Mouse (Mus musculus): Measurements from ENCODE around the gene Acsl3. TPM values are rescaled to one million over a fixed set of nuclear protein-coding genes. Genes with fewer than 3 reads are reported as not detected.

Acsl3 gene
- total RNA-seq, 1 experiment = 76.4 TPM

DNA sequence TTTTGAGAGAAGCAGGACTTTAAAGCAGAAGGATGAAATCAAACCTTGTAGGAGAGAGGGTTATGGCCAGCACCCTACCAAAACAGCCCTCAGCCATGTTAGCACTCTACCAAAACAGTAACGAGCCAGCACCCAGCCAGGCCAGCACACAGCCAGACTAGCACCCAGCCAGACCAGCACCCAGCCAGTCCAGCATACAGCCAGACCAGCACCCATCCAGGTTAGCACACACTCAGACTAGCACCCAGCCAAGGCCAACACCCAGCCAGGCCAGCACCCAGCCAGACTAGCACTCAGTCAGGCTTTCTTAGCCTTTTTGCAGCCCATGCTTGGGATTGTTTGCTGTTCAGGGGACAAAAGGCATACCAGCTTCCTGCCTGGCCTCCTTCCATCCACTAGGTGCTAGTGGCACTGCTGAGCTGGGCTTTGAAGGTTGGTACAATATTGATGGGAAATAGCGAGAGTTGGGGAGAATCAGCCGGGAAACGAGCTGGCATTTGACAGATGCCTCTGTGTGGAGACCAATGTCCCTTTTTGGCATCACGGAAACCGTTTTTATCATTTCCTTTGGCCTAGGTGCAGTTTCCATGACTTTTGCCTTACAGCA, 68.1 kb downstream of the Acsl3 start:
- Histone ChIP-seq H3K27ac (ENCODE audit: insufficient read depth, low read depth, low read length, poor library complexity, severe bottlenecking) (no peak overlapping the region), H3K36me3 (ENCODE audit: control insufficient read depth, insufficient read depth, low read length, poor library complexity, severe bottlenecking) (no peaks in the 10 kb centered on the region), H3K4me3 (ENCODE audit: insufficient read depth in 1 of 2, low read depth in 1 of 2, low read length in 2 of 2, poor library complexity in 1 of 2, severe bottlenecking in 1 of 2) (no peak overlapping the region), H3K9ac (ENCODE audit: insufficient read depth, low read depth, low read length, poor library complexity, severe bottlenecking) (no peak overlapping the region), H3K9me3 (ENCODE audit: control insufficient read depth, insufficient read depth, low read depth, low read length) (no peaks in the 10 kb centered on the region), H3K4me1 (ENCODE audit: control insufficient read depth in 2 of 2, insufficient read depth in 2 of 2, low read length in 2 of 2, poor library complexity in 1 of 2) (peaks cover 0 to 4% of the 10 kb centered on the region in 2 experiments; a peak in 1 of 4 replicates)
- DNase-seq (ENCODE audit: low read depth, low spot score) = no peak
- TF ChIP-seq ZNF384 (IDR thresholded peaks at IDR 0.05; ENCODE audit: low read depth, low read length) (no peak), MAFK (IDR thresholded peaks at IDR 0.05; ENCODE audit: insufficient read depth, low read depth, low read length) (no peak), ZC3H11A (IDR thresholded peaks at IDR 0.05; ENCODE audit: borderline replicate concordance, low read depth, low read length) (no peak), CHD2 (IDR thresholded peaks at IDR 0.05; ENCODE audit: low read depth, low read length) (no peak), HCFC1 (IDR thresholded peaks at IDR 0.05; ENCODE audit: borderline replicate concordance, insufficient read depth, low read length) (no peak)
- in situ Hi-C loops (cut with MboI; ENCODE audit: low sequenced_read_pairs in 2 of 2, unreplicated experiment in 2 of 2) = loop anchor here in 1 of 2 experiments (25.0 kb wide), 1 partner anchor 962 kb away; no protein-coding TSS in a partner anchor

- DNase-seq (ENCODE audit: low read depth, low spot score) = no peak
- no peak overlapping the region for H3K9ac ChIP-seq (ENCODE audit: insufficient read depth, low read depth, low read length, poor library complexity, severe bottlenecking)
- in situ Hi-C loops (cut with MboI; ENCODE audit: low sequenced_read_pairs in 2 of 2, unreplicated experiment in 2 of 2) = loop anchor here in 1 of 2 experiments (25.0 kb wide), 1 partner anchor 957 kb away; no protein-coding TSS in a partner anchor
- H3K36me3 ChIP-seq (ENCODE audit: control insufficient read depth, insufficient read depth, low read length, poor library complexity, severe bottlenecking) = no peaks in the 10 kb centered on the region
- H3K27ac ChIP-seq (ENCODE audit: insufficient read depth, low read depth, low read length, poor library complexity, severe bottlenecking) = no peak overlapping the region
- H3K4me3 ChIP-seq (ENCODE audit: insufficient read depth in 1 of 2, low read depth in 1 of 2, low read length in 2 of 2, poor library complexity in 1 of 2, severe bottlenecking in 1 of 2) = no peak overlapping the region
- H3K4me1 ChIP-seq (ENCODE audit: control insufficient read depth in 2 of 2, insufficient read depth in 2 of 2, low read length in 2 of 2, poor library complexity in 1 of 2) = 0 out of 4 replicates have a peak, but pooled peaks cover 0 to 2% of the 10 kb centered on the region in 2 experiments
- TF ChIP-seq ZNF384 (IDR thresholded peaks at IDR 0.05; ENCODE audit: low read depth, low read length) (no peak), MAFK (IDR thresholded peaks at IDR 0.05; ENCODE audit: insufficient read depth, low read depth, low read length) (no peak), HCFC1 (IDR thresholded peaks at IDR 0.05; ENCODE audit: borderline replicate concordance, insufficient read depth, low read length) (no peak), ZC3H11A (IDR thresholded peaks at IDR 0.05; ENCODE audit: borderline replicate concordance, low read depth, low read length) (no peak), CHD2 (IDR thresholded peaks at IDR 0.05; ENCODE audit: low read depth, low read length) (no peak)
- H3K9me3 ChIP-seq (ENCODE audit: control insufficient read depth, insufficient read depth, low read depth, low read length) = no peaks in the 10 kb centered on the region
Measured at GRCm38 (mm10) chr1:78730114-78730720, 72.6 kb downstream of the Acsl3 start.

GRCm38 (mm10) chr1:78732290-78732689, 74.7 kb downstream of the Acsl3 start:
- in situ Hi-C loops (cut with MboI; ENCODE audit: low sequenced_read_pairs in 2 of 2, unreplicated experiment in 2 of 2) = loop anchor here in 1 of 2 experiments (25.0 kb wide), 1 partner anchor 955 kb away; no protein-coding TSS in a partner anchor
- H3K4me3 ChIP-seq (ENCODE audit: insufficient read depth in 1 of 2, low read depth in 1 of 2, low read length in 2 of 2, poor library complexity in 1 of 2, severe bottlenecking in 1 of 2) = no peak overlapping the region
- H3K36me3 ChIP-seq (ENCODE audit: control insufficient read depth, insufficient read depth, low read length, poor library complexity, severe bottlenecking) = no peaks in the 10 kb centered on the region
- 0 out of 4 replicates have a peak, but pooled peaks cover 0 to 2% of the 10 kb centered on the region in 2 experiments for H3K4me1 ChIP-seq (ENCODE audit: control insufficient read depth in 2 of 2, insufficient read depth in 2 of 2, low read length in 2 of 2, poor library complexity in 1 of 2)
- H3K9me3 ChIP-seq (ENCODE audit: control insufficient read depth, insufficient read depth, low read depth, low read length) = no peaks in the 10 kb centered on the region
- no peak overlapping the region for H3K27ac ChIP-seq (ENCODE audit: insufficient read depth, low read depth, low read length, poor library complexity, severe bottlenecking)
- H3K9ac ChIP-seq (ENCODE audit: insufficient read depth, low read depth, low read length, poor library complexity, severe bottlenecking) = no peak overlapping the region
- no peak for TF ChIP-seq HCFC1 (IDR thresholded peaks at IDR 0.05; ENCODE audit: borderline replicate concordance, insufficient read depth, low read length)
- TF ChIP-seq ZC3H11A (IDR thresholded peaks at IDR 0.05; ENCODE audit: borderline replicate concordance, low read depth, low read length) = no peak
- no peak for TF ChIP-seq ZNF384 (IDR thresholded peaks at IDR 0.05; ENCODE audit: low read depth, low read length)
- TF ChIP-seq MAFK (IDR thresholded peaks at IDR 0.05; ENCODE audit: insufficient read depth, low read depth, low read length) = no peak
- TF ChIP-seq CHD2 (IDR thresholded peaks at IDR 0.05; ENCODE audit: low read depth, low read length) = no peak
- DNase-seq (ENCODE audit: low read depth, low spot score) = no peak

DNA sequence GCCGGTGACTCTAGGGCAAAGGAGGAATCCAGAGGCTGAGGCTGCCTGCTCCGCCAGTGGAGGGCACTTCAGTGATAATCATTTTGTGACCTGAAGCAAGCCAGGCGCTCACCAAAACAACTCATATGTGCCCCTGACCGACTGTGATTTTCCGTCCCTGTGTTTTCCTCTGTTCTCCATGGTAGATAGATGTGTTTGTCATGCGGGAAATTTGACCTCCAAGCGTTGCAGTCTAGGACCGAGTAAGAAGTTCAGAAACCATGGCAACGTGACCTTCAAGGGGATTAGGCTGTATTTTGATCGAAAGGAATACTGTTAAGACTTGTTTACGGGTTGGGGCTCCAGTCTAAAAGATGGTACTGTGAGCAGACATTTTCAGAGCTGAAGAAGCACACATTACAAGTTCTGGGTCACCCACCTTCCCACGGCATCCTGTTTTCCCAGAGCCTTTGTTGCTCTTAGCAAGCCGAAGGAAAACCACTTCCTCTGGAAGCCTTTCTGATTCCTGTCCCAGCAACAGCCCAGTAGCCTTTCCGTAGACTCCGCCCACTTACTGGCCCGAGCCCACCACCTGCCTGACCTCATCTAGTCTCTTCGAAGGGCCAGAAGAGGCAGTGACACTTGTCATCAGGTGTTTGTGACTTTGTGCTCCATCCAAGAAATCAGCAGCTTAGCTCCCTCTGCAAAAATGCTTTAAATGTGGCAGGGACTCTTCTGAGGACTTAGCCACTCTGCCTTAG, 76.8 kb downstream of the Acsl3 start:
- no peak overlapping the region for H3K9ac ChIP-seq (ENCODE audit: insufficient read depth, low read depth, low read length, poor library complexity, severe bottlenecking)
- no peaks in the 10 kb centered on the region for H3K36me3 ChIP-seq (ENCODE audit: control insufficient read depth, insufficient read depth, low read length, poor library complexity, severe bottlenecking)
- in situ Hi-C loops (cut with MboI; ENCODE audit: low sequenced_read_pairs in 2 of 2, unreplicated experiment in 2 of 2) = loop anchor here in 1 of 2 experiments (25.0 kb wide), 1 partner anchor 953 kb away; no protein-coding TSS in a partner anchor
- TF ChIP-seq CHD2 (IDR thresholded peaks at IDR 0.05; ENCODE audit: low read depth, low read length) = no peak
- no peak for TF ChIP-seq HCFC1 (IDR thresholded peaks at IDR 0.05; ENCODE audit: borderline replicate concordance, insufficient read depth, low read length)
- no peak for TF ChIP-seq ZC3H11A (IDR thresholded peaks at IDR 0.05; ENCODE audit: borderline replicate concordance, low read depth, low read length)
- TF ChIP-seq ZNF384 (IDR thresholded peaks at IDR 0.05; ENCODE audit: low read depth, low read length) = no peak
- no peak for TF ChIP-seq MAFK (IDR thresholded peaks at IDR 0.05; ENCODE audit: insufficient read depth, low read depth, low read length)
- DNase-seq (ENCODE audit: low read depth, low spot score) = no peak
- H3K4me1 ChIP-seq (ENCODE audit: control insufficient read depth in 2 of 2, insufficient read depth in 2 of 2, low read length in 2 of 2, poor library complexity in 1 of 2) = 0 out of 4 replicates have a peak, but pooled peaks cover 0 to 2% of the 10 kb centered on the region in 2 experiments
- no peaks in the 10 kb centered on the region for H3K9me3 ChIP-seq (ENCODE audit: control insufficient read depth, insufficient read depth, low read depth, low read length)
- no peak overlapping the region for H3K27ac ChIP-seq (ENCODE audit: insufficient read depth, low read depth, low read length, poor library complexity, severe bottlenecking)
- H3K4me3 ChIP-seq (ENCODE audit: insufficient read depth in 1 of 2, low read depth in 1 of 2, low read length in 2 of 2, poor library complexity in 1 of 2, severe bottlenecking in 1 of 2) = no peak overlapping the region
